Mouse (Mus musculus) adipocyte (in vitro differentiated cells): ENCODE results near the gene Dgcr2.

Experiments used
- DNase-seq: peaks from one replicate; pipeline ENCODE4 v3.0.0-alpha.2; 2016; ENCODE audit warnings: low spot score

Gene Dgcr2

DNA sequence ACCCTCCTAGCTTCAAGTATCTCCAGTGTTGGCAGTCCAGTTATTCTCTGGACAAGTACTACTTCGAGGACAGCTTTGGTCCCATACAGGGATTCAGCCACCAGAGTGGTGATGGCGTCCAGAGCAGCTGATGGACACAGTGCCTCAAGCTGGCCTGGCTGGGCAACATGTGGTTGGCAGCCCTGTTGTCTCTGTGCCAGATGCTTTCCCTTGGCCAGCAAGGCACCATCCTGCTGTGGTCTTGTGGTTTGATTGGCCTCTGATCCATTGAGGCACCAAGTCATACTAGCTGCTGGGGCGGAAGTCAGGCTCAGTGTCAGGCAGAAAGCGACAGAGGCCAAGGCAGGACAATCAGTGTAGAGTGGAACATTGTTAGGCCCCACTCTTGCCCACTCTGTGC is 89.2 kb downstream of the Dgcr2 start:
- DNase-seq = peak; percentile 86

DNA sequence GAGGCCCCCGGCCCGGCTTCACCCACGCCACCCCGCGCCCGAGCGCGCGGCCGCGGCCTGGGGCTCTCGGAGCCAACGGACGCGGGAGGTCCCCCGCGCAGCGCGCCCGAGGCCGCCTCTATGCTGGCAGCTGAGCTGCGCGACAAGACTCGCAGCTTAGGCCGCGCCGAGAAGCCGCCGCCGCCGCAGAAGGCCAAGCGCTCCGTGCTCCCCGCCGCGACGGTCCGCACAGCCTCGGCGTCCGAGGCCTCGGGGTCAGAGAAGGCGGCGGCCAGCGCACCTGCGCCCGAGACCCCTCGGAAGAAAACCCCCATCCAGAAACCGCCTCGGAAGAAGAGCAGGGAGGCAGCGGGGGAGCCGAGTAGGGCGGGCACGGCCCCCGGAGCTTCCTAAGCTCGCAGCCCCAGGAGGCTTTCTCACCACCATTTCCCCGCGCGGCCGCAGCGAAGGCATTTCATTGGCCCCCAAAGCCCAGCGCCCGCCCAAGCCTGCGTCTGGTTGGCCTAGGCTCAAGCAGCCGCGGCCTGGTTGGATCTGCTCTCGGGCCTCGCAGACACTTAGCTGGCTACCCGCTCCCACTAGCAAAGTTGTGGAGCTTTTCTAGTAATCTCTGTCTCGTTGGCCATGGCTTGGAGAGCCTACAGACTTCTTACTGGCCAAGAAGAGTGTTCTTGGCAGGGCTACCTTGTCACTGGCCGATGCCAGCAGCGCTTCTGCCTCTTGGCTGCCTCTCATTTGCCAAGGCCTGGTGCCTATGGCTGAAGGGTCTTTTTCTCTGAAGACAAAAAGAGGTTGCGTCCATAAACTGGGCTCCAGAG is 91.0 kb downstream of the Dgcr2 start:
- DNase-seq = no peak

GRCm38 (mm10) chr16:17806581-17807191 is 91.7 kb downstream of the Dgcr2 start:
- no peak for DNase-seq

- DNase-seq = no peak
Observed at GRCm38 (mm10) chr16:17804982-17805381, 93.4 kb downstream of the Dgcr2 start.

DNA sequence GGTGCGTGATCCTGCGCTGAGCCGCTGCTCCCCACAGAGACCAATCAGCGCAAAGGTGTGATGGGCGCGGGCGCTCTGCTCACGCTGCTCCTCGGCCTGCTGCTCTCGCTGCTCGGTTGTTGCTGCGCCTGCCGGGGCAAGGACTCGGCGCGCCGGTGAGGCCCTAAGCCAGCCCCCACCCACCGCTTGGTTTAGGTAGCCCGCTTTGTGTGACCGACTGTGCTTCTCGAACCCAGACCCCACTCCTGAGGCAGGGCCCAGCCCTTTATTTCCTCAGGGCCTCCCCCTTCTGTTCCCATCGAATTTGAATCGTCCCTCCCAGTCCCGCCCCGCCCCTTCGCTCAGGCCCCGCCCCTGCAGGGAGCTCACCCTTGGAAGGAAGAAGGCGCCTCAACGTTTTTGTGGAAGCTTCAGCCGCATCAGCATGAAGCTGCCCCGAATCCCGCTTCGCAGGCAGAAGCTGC is 93.9 kb downstream of the Dgcr2 start:
- no peak for DNase-seq

GRCm38 (mm10) chr16:17803675-17804448 is 94.5 kb downstream of the Dgcr2 start:
- DNase-seq = no peak

- DNase-seq = no peak
Observed at GRCm38 (mm10) chr16:17802839-17803674, 95.3 kb downstream of the Dgcr2 start.

DNA sequence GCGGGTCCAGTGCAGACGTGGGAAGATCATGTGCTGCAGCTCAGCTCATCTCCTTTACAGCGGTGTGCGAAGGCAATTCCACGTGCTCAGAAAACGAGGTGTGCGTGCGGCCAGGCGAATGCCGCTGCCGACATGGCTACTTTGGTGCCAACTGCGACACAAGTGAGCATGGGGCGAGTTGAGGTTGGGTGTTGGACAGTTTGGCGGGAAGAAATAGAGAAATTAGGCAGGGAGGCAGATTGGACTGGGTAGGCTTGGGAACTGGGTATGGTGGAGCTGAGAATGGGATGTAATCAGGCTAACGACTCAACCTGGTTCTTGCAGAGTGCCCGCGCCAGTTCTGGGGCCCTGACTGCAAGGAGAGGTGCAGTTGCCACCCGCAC is 95.9 kb downstream of the Dgcr2 start:
- DNase-seq = no peak

- DNase-seq = no peak
Observed at GRCm38 (mm10) chr16:17801777-17802455, 96.4 kb downstream of the Dgcr2 start.

DNA sequence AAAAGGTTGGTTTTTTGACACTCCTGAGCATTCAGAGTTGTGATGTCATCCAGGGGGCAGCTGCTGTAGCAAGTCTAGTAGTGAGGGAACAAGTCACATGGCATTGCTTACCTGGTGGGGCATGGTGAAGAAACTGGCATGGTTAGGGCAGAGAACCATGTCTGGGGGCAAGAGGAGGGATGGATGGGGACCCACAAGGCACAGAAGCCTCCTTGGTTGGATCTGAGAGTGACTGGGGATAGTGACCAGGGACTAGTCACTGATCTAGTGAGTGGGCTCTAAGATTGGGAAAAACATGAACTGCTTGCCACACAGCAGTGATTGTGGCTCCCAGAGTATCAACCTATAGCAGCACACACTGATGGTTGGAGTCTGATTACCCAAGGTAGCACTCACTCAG is 98.8 kb downstream of the Dgcr2 start:
- DNase-seq = no peak

- DNase-seq = peak; percentile 48
Observed at GRCm38 (mm10) chr16:17798321-17799180, 99.8 kb downstream of the Dgcr2 start.

- peak; percentile 50 for DNase-seq
Observed at GRCm38 (mm10) chr16:17797812-17798311, 100.5 kb downstream of the Dgcr2 start.

- peak; percentile 44 for DNase-seq
Observed at GRCm38 (mm10) chr16:17796971-17797811, 101.2 kb downstream of the Dgcr2 start, which contains the start of gene Scarf2. Gene Scarf2 (plus strand): TSS chr16:17797282.

DNA sequence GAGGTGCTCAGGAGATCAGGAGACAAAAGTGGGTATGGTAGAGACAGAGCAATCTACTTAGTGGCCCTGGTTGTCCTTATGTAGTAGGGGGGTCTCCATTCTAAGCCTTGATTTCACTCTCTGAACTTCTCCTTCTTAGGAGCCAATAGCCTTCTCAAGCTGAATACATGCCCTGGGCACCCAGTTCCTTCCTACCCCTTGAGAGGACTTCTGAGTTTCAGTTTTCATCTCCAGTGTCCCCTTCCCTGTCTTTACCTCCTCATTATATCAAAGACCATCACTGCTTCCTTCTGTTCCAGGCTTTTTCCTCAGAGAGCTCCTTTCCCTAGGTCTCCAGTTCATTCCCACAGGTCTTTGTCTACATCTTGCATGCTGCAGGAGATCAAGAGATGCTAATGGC is 101.8 kb downstream of the Dgcr2 start:
- no peak for DNase-seq

GRCm38 (mm10) chr16:17795643-17796042 is 102.7 kb downstream of the Dgcr2 start:
- DNase-seq = peak; percentile 49

- no peak for DNase-seq
Observed at GRCm38 (mm10) chr16:17794047-17794446, 104.3 kb downstream of the Dgcr2 start.

GRCm38 (mm10) chr16:17792728-17793127 is 105.6 kb downstream of the Dgcr2 start:
- no peak for DNase-seq
